Mouse (Mus musculus) ovary, postnatal 36 days (tissue): ENCODE measurements around the gene Ttc34.
A peak's percentile ranks its signal among the peaks of the same experiment; 100 is the strongest.

Source experiments
- DNase-seq: peaks from one replicate; pipeline ENCODE4 v3.0.0; 2022; ENCODE audit warnings: low spot score, mixed read lengths

Gene Ttc34

DNA sequence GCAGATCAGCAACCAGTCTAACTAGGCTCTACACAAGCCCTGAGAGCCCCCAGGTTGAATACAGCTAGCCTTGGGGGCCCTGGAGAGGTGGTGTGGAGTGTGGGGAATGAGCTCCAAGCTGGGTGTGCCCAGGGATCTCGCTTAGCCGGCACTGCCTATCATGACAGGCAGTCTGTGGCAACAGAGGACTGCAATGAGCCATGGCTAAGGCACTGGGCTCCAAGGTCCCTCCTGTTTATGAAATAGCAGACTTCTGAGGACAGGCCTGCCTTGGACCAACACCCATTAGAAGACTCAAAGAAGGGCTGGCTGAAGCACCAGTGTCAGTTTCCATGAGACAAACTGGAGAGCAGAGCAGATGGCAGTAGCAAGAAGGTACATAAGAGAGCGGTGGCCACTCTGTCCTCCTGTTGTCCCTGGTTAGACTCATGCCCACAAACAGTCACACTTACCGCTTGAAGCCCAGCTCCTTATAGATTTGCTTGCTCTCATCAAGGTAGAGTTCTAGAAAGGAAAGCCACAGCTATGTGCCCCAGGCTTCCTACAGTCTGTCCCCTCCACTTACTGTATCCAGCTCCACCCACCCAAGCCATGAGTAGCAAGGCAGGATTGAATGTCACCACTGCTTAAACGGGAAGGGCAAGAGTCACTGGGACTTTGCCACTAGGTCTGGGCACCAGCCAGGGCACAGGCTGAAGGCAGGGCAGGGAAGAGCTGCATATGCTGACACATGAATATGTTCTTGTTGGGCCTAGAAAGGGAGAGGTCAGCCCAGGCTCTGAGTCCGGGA lies 60.6 kb downstream of the Ttc34 start:
- no peak for DNase-seq

DNA sequence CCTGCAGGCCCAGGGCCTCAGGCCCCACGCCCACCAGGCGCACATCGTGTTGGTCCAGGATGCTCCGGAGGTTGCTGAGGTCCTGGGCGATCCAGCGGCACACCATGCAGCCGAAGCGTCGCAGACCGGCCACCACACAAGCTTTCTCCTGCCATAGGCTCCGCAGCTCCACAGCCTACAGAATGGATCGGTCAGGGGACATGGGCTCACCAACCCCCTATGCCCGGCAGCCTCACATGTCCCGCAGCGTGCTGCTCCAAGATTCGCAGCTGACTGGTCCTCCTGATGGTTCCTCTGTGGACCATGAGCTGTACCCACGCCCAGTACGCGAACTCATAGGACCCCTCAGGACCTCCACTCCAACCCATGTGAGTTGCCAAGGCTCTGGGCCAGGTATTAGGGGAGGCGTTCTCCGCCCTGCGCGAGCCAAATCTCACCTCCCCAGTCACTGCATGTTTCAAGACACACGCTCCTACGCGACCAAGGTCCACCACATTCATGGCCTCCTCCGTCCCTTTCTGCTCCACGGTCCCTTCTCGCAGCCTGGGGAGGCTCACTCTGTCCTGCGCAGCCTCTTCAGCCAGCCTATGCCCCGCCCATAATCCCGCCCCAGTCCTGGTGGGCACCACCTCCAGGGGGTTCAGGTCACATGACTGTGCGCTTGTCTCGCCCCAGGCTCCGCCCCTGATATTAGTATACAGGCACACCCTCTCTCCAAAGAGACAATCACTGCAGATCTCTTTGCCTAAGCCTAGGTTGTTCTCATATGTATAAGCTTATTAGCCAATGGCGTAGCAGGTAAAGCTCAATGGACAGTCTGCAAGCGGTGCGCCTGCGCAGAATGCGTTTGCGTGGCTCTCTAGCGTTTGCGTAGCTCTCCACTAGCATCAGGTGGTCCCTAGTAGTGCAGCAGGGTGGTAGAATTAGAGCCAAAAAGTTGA lies 61.5 kb downstream of the Ttc34 start, which contains the start of gene Fam213b:
TSS of gene Fam213b (minus strand) at position 630 of the 941 bp plus-strand sequence.
- DNase-seq, result peak; percentile 80

DNA sequence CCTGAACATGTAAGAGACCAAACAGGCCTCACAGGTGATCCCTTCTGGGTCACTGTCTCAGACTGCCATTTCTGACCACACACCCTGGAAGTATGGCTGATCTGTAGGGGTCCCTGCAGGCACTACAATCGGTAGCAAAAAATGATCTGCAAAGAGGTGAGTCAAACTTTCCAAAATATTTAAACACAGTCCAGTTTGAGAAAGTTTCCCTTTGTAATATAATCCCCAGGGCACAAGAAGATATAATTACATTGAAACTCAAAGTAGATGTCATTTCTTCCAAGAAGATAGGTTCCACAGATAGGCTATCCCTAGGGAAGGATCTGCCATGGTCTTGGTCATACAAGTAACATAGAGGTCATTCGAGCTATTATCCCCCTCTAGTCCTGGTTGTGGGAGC lies 65.1 kb downstream of the Ttc34 start:
- DNase-seq, result no peak

DNA sequence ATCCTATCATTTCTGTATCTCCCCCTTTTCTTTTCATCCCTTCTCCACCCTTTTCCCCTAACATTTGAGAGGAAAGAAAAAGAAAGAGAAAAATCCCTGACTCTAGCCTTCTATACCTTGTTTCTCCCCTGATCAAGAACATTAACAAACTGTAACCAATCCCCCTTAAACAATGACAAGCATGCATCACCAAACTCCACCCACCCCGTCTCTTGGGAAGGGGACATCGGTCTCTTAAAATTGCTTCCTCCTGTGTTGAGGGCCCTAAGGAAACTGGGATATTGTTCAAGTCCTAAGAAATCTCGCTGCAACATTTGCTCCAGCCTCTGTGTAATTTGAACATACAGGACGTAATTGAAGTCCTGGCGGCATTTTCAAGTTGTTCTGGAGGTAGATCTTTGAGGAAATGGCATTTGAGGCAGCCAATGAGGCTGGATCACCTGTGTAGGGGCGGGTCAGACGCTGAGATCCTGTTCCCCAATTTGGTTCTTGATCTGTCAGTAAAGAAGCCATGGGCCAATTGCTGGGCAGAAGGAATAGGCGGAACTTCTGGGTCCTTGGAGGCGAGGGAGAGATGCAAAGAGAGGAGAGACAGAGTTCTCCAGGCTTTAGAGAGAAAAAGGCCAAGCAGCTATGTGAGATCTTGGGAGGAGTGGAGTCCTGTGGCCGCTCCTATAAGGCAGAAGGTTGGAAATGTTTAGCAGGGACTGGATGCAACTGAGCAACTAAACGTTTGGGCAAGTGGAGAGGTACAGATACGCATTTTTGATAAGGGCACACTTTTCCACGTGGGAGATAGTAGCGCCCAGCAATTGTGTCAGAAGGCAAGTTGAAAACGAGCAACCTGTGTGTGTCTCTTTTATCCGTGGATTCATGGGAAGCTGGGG lies 67.2 kb downstream of the Ttc34 start:
- peak; percentile 74 for DNase-seq

DNA sequence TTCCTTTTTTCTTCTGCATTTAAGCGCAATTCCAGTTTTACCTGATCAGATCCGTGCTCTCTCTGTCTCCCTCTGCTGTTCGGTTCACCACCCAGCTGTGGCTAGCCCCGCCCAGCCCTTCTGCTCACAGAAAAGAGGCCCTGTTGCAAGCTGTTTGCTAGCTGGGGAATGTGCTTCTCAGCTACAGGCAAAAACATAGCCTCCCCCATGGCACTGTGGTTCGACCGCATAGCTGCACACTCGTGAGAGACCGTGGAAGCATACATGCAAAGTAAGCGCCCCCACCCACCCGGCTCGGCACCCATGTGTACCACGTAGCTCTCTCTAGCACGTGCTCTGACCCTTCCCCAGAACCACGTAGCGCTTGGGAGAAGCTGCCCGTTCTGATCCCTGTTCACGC lies 70.6 kb downstream of the Ttc34 start:
- peak; percentile 66 for DNase-seq

DNA sequence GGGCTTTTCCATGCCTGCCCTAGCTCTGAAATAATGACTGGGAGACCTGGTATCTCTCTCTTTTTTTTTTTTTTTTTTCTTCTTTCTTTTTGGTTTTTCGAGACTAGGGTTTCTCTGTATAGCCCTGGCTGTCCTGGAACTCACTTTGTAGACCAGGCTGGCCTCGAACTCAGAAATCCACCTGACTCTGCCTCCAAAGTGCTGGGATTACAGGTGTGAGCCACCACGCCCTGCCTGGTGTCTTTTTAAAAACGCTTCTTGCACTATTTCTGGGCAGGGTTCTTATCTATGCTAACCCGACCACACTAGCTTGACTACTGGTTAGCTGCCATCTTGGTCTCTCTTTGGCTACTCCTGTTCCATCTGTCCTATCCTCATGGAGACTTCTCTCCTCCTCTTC lies 71.2 kb downstream of the Ttc34 start:
- DNase-seq, result no peak

DNA sequence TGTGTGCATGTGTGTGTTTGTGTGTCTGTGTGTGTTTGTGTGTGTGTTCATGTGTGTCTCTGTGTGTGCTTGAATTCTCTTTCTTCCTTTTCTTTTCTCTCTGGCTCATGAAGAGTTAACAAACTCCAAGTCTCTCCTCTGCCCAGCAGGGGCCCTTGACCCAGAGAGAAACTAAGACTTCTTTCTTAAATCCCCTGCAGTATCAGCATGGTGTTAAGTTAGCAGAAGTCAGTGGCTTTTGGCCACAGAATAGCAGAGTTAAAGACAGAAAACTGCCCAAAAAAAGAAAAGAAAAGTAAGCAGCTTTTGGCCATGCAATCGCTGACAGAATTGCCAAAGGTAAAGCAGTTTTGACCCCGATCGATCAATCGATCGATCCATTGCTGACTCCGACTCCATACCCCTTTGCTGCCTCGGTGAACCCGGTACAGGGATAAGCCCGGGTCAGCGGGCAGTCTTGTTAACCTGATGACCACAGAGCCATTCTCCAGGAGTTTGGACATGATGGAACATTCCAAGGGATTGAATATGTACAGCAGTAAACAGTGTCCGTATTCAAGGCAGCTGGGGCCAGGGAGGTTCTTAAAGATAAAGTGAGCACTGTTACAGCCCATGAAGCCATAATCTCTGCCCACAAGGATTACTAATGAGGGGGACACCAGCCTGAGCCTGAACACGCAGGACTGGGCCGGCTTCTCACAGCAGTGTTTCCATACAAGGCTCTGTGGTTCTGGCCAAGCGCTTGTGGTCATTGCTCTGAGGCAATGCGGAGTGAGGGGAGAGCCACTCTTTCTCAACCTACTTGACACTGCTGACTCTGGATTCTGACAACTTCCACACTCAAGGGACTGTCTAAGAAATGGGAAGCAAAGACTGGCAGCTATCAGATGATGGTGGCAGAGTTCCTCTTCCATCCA lies 73.6 kb downstream of the Ttc34 start:
- DNase-seq, result no peak

DNA sequence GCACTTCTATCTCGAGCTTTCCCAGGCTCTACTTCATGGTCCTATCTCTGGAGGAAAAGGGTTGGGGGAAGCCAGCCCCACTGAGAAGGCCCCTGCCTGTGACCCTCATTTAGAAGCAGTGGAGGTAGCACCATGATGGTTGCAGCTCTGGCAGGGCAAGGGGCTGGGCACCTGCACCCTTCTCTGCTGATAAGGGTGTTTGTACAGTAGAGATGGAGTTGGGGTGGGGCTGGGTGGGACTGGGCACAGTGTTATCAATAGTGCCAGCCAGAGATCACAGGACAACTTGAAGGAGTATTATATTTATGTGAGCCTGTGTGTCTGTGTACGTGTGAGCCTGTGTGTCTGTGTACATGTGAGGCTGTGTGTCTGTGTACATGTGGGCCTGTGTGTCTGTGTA lies 74.4 kb downstream of the Ttc34 start:
- DNase-seq, result no peak

DNA sequence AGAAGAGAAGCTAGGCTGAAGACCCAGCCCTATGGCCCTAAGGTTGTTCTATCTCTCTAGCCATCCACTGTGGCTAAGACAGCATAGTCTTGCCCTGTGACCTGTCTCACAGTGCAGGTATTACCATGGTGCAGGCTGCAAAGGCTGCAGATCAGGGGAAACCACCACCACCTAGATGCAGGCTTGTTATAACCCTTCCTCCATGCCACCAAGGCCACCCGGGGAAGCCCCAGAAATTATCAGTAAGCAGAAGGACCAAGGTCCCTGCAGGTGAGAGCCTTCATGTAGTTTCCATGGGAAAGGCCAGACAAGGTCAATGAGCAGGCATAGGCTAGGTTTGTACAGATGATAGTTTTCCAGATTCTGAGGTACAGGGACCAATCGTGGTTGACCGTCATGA lies 76.6 kb downstream of the Ttc34 start:
- no peak for DNase-seq

DNA sequence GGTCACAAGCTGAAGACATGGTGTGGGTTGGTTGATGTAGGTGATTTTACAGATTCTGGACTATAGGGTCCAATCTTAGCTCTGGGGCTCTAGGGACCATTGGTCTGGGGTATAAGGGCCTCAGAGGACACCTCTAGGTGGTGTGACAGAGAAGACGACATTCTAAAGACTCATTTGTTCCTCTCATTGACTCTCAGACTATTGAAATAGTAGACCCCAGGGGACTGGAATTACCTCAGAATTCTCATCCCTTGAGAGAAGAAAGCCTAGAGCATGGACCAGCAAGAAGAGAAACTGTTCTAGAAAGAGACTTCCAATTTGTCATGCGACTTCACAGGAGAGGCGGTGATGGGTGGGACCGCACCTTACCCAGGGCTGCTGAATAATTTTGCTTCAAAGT lies 77.0 kb downstream of the Ttc34 start:
- DNase-seq, result no peak

DNA sequence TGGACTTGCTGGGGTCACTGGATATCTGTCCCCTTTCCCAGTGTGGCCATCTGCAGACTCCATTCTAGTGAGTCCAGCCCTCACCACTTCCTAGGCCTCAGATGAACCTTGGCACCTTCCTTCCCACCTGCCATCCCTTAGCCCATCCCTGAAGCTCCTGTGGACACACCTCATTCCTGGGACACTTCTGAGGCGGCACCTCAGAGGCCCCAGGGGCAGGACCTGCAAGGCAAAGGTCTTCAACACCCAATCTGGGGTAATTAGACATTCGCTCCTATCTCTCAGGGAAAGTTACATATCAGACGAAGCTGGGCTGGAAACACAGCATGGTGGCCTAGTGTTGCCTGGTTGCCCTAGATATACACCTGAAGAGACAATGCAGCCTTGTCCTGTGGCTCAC lies 77.4 kb downstream of the Ttc34 start:
- no peak for DNase-seq

DNA sequence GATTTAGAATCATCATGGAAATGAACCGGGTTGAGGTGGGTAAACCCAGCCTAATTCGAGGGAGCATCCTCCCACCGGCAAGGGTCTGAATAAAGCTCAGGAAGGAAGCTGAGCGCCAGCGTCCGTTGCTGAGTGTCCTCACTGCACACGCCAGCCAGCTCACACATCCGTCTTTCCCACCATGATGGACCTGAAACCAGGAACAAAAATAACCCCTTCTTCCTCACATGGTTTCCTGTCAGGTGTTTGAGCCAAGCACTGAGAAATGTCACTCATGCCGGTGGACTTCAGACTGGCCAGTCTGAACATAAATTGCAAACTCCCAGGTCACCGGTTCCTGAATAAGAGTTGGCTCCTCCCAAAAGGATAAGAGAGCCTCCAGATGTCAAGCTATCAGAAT lies 78.0 kb downstream of the Ttc34 start:
- DNase-seq, result no peak

DNA sequence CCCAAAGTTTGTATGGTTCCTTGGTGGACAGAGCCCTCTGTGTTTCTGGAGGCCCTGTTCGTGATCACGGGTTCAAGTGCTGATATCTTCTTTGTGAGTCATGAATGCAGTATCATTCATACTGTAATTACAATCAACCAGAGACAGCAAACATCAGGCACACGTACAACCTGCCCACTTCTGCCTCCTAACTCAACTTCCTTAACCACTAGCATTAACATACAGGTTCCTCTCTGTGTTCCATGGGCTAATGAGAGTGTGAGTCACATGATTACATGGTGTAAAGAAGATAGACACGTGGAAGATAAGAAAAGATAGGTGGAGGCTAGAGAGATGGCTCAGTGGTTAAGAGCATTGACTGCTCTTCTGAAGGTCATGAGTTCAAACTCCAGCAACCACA lies 79.4 kb downstream of the Ttc34 start:
- DNase-seq, result no peak
